Mouse (Mus musculus): ENCODE results near the gene Pbrm1.

The Pbrm1 gene

DNA sequence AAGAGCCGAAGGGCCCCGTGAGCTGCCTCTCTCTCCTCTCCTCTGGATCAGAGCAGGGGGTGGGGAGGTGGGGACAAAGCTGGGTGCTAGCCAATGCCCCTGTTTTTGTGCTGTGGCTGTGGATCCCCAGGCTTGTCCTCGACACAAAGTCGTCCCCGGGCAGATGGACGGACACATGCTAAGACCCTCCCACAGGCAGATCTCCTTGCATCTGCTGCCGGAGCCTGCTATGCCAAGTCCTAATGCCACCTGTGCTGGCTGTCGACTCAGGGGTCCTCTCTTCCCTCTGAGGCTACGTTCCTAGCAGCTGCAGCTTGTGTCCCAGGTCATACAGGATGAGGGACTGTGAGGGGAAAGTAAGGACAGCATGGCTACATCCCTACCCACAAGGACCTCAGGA is 147.9 kb downstream of the Pbrm1 start:
- no peak for DNase-seq (ENCODE audit: low read depth, low spot score)

DNA sequence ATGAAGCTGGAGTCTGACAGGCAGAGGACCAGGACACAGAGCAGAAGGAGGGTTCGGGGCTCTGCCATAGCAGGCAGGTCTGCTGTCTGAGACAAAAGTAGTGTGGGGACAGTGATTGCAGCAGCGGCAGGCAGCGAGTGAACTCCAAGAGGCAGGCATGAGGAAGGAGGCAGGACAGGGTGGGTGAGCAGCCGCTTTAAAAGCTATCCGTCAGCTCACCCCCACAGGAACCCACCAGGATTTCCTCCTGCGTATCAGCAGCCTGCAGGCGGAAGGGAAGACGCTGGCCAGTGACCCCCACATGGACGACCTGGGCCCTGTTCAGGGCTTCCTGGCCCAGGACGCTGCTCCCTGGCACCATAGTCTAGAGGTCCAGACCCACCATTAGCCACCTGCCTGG is 149.5 kb downstream of the Pbrm1 start, which contains the start of gene Stab1:
TSS of gene Stab1 (minus strand) at position 217 of the 400 bp plus-strand sequence.
- no peak for DNase-seq (ENCODE audit: low read depth, low spot score)

DNA sequence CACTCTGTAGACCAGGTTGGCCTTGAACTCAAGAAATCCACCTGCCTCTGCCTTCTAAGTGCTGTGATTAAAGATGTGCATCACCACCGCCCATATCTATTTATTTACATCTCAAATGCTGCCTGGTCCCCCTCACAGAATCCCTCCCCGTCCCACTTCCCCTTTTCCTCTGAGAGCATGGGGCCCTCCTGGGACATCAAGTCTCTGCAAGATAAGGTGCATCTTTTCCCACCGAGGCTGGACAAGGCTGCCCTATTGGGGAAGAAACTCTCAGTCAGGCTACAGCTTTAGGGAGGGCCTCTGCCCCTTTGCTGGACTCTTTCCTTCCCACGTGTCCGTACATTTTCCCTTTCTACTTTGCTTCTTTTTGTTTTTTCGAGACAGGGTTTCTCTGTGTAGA is 150.6 kb downstream of the Pbrm1 start:
- no peak for DNase-seq (ENCODE audit: low read depth, low spot score)

DNA sequence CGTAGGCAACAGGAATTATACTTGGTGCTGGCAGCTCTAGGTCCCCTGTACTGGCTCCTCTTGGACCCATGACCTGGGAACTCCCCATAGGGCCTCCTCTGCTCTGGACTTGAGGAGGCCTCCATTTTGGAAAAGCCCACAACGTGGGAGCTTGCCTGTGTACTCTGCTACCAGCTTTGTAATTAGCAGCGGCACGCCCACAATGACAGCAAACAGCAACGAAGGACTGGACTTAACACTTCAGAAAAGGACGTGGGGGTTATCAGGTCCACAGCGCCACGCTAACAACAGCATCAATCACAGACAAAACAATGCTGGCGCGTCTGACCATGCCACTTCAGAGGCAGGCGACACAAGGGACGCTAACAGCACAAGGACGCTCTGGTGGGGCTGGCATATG is 152.0 kb downstream of the Pbrm1 start:
- no peak for DNase-seq (ENCODE audit: low read depth, low spot score)

All from retina, adult 2 months (tissue).